Mouse (Mus musculus) limb, embryonic 12.5 days (tissue): ENCODE measurements at regions not wholly inside any gene's neighbourhood (a gene's known extent, or its start where the extent isn't known, plus 50 kb on each side); places are given as distances from the start of the nearest gene placed in this dataset.

Experiments
- ATAC-seq: fragments of 200-750 bp; cut with Nextera tagmentation; 2 replicates; pipeline ENCODE4 v1.8.0; 2017; ENCODE audit warnings: low read depth, moderate TSS enrichment; ENCODE audit not compliant: insufficient number of reproducible peaks, insufficient read depth, low FRiP score, low TSS enrichment
- H3K27ac ChIP-seq: fragments of 300-500 bp; sonication (generic); 2 replicates; pipeline ENCODE4 v1.5.1; 2016; ENCODE audit warnings: mild to moderate bottlenecking, moderate library complexity
- H3K27me3 ChIP-seq: fragments of 300-500 bp; sonication (generic); 2 replicates; pipeline ENCODE4 v1.6.1; 2016; ENCODE audit warnings: mild to moderate bottlenecking, moderate library complexity
- H3K36me3 ChIP-seq: fragments of 300-500 bp; sonication (generic); 2 replicates; pipeline ENCODE4 v1.6.1; 2016; ENCODE audit warnings: mild to moderate bottlenecking, moderate library complexity
- H3K4me1 ChIP-seq: fragments of 300-500 bp; sonication (generic); replicated peaks from 2 replicates; pipeline ENCODE4 v1.6.1; 2016
- H3K4me2 ChIP-seq: fragments of 300-500 bp; sonication (generic); 2 replicates; pipeline ENCODE4 v1.6.1; 2016; ENCODE audit warnings: mild to moderate bottlenecking, moderate library complexity
- H3K4me3 ChIP-seq: fragments of 300-500 bp; sonication (generic); replicated peaks from 2 replicates; pipeline ENCODE4 v1.5.1; 2016; ENCODE audit warnings: mild to moderate bottlenecking
- H3K9ac ChIP-seq: fragments of 300-500 bp; sonication (generic); replicated peaks from 2 replicates; pipeline ENCODE4 v1.6.1; 2016; ENCODE audit warnings: mild to moderate bottlenecking, moderate library complexity
- H3K9me3 ChIP-seq: fragments of 300-500 bp; sonication (generic); 2 replicates; pipeline ENCODE4 v1.6.1; 2016; ENCODE audit warnings: mild to moderate bottlenecking, moderate library complexity
- WGBS: fragments of 180-500 bp; shearing (Covaris S2); methylation state at CpG from one replicate; pipeline ENCODE4 v1.1.7; 2016; 5-methylcytosine and 5-hydroxymethylcytosine counted together

DNA sequence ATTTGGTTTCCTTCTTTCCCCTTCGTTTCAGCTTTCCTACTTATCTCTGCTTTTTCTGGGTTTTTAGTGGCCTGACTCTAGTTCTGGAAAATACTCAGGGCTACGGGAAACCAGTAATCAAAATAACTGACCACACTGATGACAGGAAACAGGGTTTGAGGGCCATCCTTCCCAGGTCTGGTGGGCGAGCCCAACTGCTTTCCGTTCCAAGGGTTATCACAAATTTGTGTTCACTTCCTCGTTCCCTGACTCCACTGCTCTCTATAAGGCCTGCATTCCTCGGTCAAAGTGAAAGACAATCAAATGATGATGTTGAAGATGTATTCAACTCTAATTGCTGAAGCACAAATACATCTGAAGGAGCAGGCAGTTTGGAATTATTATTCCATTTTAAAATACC, 305.1 kb upstream of the Trib2 start:
- WGBS = 79% methylated on average over 6 of the region's 6 CpGs
- H3K36me3 ChIP-seq = no peaks in the 10 kb centered on the region
- ATAC-seq = no peak

DNA sequence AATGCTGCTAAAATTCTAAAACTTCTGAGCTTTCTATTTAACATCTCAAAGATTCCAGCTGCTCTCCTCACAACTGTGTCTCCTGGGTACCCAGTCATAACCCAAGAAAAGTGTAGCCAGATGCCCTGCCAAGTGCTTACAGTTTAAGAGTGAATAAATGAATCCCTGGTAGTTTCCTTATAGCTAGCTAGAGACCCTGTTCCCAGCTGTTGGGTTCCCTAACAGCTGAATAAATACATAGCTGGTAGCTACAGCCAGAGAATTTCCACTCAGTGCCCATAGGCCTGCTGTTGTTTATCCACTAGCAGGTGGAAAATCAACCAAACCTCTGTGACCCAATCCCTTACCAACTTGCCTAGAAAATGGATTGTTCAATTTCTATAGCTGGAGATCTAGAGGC, 302.0 kb upstream of the Trib2 start:
- Histone ChIP-seq H3K4me3 (no peak overlapping the region), H3K4me2 (no peak overlapping the region), H3K9me3 (no peaks in the 10 kb centered on the region), H3K4me1 (no peaks in the 10 kb centered on the region), H3K27ac (no peak overlapping the region), H3K36me3 (no peaks in the 10 kb centered on the region), H3K9ac (no peak overlapping the region), H3K27me3 (no peaks in the 10 kb centered on the region)
- no peak for ATAC-seq

More for the DNA sequence above, 305.1 kb upstream of the Trib2 start:
- Histone ChIP-seq H3K4me3 (no peak overlapping the region), H3K27ac (no peak overlapping the region), H3K4me1 (no peaks in the 10 kb centered on the region), H3K9me3 (no peaks in the 10 kb centered on the region), H3K4me2 (no peak overlapping the region), H3K27me3 (no peaks in the 10 kb centered on the region), H3K9ac (no peak overlapping the region)

DNA sequence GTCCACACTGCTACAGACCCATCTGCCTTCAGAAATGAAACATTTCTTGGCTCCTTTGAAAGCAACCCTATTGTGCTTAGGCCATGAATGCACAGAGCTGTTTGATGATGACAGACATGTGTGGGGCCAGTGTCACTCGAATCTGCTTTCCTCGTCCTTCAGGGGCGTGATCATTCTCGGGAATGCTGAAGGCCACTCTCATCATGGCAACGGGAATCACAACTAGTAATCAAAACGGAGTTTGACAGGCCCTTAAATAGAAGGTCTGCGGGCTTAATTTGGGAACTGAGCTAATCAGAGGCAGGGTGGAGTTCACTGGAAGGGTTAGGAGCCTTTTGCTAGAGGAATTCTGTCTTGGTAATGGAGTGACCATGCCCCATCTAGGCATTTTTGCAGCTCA, 290.2 kb upstream of the Trib2 start:
- H3K27ac ChIP-seq = no peak overlapping the region
- no peak overlapping the region for H3K9ac ChIP-seq
- H3K4me1 ChIP-seq = no peaks in the 10 kb centered on the region
- H3K4me3 ChIP-seq = no peak overlapping the region
- ATAC-seq = no peak
- no peaks in the 10 kb centered on the region for H3K9me3 ChIP-seq
- no peak overlapping the region for H3K4me2 ChIP-seq
- no peaks in the 10 kb centered on the region for H3K27me3 ChIP-seq
- H3K36me3 ChIP-seq = no peaks in the 10 kb centered on the region
- 81% methylated on average over 7 of the region's 7 CpGs for WGBS

DNA sequence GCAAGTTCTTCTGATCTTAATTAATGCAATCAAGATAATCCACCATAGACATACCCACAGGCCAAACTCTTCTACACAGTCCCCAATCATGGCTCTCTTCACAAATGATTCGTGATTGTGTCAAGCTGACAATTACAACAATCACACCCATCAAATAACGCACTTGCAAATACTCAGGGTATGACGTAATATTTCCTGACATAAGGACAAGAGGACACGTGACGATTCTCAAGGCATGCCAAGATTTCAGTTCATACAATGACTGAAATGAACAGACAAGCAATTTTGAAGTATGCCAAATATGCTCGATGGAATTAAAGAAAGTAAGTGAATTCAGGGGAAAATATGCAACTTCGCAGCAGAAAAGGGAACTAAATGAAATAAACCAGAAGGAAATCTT, 282.1 kb upstream of the Trib2 start:
- Histone ChIP-seq H3K9me3 (no peaks in the 10 kb centered on the region), H3K27me3 (no peaks in the 10 kb centered on the region), H3K4me3 (no peak overlapping the region), H3K27ac (no peak overlapping the region), H3K9ac (no peak overlapping the region), H3K4me1 (no peaks in the 10 kb centered on the region), H3K36me3 (no peaks in the 10 kb centered on the region), H3K4me2 (no peak overlapping the region)
- no peak for ATAC-seq
- 92% methylated on average over 7 of the region's 7 CpGs for WGBS

DNA sequence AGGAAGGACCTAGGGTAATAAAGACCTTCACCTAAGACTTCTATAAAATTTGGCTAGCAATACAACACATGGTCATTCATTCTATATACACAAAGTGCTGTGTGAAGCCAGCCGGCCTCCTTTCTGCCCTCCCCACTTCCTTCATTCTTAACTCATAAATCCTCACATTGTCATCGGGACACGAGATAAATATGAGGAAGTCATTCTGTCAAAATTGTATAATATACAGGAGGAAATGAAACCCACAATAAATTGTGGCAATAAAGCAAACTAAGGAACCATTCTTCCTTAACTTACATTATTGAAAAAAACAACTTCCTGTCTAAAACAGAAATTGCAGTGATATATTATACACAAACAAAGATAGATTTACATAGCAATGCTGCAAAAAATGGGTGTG, 275.9 kb upstream of the Trib2 start:
- no peaks in the 10 kb centered on the region for H3K9me3 ChIP-seq
- no peaks in the 10 kb centered on the region for H3K4me1 ChIP-seq
- no peaks in the 10 kb centered on the region for H3K27me3 ChIP-seq
- ATAC-seq = no peak
- no peaks in the 10 kb centered on the region for H3K36me3 ChIP-seq
- H3K9ac ChIP-seq = no peak overlapping the region
- H3K4me2 ChIP-seq = no peak overlapping the region
- H3K27ac ChIP-seq = no peak overlapping the region
- 80% methylated on average over 3 of the region's 3 CpGs for WGBS
- no peak overlapping the region for H3K4me3 ChIP-seq

DNA sequence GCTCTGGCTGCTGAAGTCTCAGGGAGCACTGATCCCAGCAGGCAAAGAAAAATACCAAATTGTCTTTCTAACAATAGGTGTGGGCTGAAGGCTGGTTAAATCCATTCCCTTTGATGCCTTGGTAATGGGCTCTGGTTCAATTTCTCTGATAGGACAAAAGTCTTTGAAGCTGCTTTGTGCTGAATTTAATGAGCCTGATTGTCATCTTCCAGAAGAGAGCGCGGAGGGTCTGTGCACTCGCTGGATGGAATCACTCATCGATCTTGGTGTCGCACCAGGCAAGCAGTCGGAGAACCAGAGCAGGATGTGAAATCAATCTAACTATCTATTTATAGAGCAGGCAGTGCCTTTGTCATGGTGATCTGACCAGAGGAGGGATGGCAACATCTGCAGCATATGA, 274.6 kb upstream of the Trib2 start:
- H3K9ac ChIP-seq = no peak overlapping the region
- H3K36me3 ChIP-seq = no peaks in the 10 kb centered on the region
- no peak overlapping the region for H3K4me2 ChIP-seq
- no peak overlapping the region for H3K27ac ChIP-seq
- no peaks in the 10 kb centered on the region for H3K9me3 ChIP-seq
- H3K4me3 ChIP-seq = no peak overlapping the region
- ATAC-seq = no peak
- H3K4me1 ChIP-seq = no peaks in the 10 kb centered on the region
- 51% methylated on average over 6 of the region's 6 CpGs for WGBS
- no peaks in the 10 kb centered on the region for H3K27me3 ChIP-seq

DNA sequence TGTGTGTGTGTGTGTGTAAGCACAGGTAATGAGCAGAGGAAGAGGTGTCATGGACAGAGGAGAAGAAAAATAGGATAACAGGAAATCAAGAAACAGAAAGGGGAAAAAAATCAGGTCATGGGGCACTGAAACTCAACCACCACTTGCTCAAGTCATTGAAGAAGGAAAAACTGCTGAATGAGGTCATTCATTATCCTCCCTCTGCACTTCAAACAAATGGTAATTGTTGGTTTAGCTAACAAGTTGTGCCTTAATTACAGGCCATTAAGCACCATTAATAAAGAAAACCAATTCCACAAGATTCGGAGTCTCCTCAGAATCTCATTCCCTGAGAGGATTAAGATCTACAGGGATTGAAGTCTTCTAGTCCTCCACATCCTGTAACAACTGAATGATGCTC, 266.5 kb upstream of the Trib2 start:
- Histone ChIP-seq H3K4me2 (no peak overlapping the region), H3K27ac (no peak overlapping the region), H3K9ac (no peak overlapping the region), H3K9me3 (no peaks in the 10 kb centered on the region), H3K27me3 (no peaks in the 10 kb centered on the region), H3K36me3 (no peaks in the 10 kb centered on the region), H3K4me1 (no peaks in the 10 kb centered on the region), H3K4me3 (no peak overlapping the region)
- no peak for ATAC-seq
- 24% methylated on average over 1 of the region's 1 CpGs for WGBS

DNA sequence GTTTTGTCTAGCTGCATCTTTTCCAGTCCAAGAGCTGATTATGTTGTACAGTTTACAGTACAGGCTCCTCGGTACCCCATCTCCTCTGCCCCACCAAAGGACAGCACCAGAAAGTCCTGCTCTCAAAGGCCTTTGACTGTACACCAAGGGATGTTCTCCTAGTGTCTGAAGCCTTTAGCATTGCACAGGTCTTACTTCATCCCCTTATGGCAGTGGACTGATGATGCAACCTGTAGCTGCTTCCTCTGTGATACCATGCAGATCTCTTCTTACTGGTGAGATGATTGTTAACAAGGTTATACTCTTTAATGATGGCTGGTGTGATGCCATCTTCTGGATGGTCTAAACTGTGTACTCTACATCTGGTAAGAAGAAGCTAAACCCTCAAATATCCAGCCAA, 260.5 kb upstream of the Trib2 start:
- Histone ChIP-seq H3K4me2 (no peak overlapping the region), H3K4me3 (no peak overlapping the region), H3K9me3 (no peaks in the 10 kb centered on the region), H3K36me3 (no peaks in the 10 kb centered on the region), H3K9ac (no peak overlapping the region), H3K27me3 (no peaks in the 10 kb centered on the region), H3K27ac (no peak overlapping the region), H3K4me1 (no peaks in the 10 kb centered on the region)
- no peak for ATAC-seq
- 97% methylated on average over 1 of the region's 1 CpGs for WGBS

DNA sequence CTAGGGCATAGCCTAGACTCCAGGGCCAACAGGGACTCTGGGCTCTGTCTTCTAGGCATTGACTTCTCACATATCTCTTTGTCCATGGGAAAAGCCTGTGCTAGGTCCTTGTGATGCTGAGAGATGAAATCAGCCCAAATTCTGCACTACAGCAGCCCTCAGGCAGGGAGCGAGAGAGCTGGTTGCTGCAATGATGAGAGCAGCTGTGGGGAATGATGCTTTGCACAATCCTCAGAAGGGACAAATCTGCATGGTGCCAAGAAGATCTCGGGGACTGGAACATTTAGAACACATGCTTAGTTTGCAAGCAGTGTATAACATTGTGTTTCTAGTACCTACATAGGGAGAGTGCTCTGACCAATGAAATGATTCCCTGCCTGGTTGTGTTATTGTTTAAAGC, 259.2 kb upstream of the Trib2 start:
- no peak overlapping the region for H3K4me3 ChIP-seq
- WGBS = 85% methylated on average over 2 of the region's 2 CpGs
- no peak overlapping the region for H3K4me2 ChIP-seq
- no peak overlapping the region for H3K9ac ChIP-seq
- H3K9me3 ChIP-seq = no peaks in the 10 kb centered on the region
- H3K36me3 ChIP-seq = no peaks in the 10 kb centered on the region
- no peaks in the 10 kb centered on the region for H3K27me3 ChIP-seq
- H3K27ac ChIP-seq = no peak overlapping the region
- ATAC-seq = no peak
- no peaks in the 10 kb centered on the region for H3K4me1 ChIP-seq

DNA sequence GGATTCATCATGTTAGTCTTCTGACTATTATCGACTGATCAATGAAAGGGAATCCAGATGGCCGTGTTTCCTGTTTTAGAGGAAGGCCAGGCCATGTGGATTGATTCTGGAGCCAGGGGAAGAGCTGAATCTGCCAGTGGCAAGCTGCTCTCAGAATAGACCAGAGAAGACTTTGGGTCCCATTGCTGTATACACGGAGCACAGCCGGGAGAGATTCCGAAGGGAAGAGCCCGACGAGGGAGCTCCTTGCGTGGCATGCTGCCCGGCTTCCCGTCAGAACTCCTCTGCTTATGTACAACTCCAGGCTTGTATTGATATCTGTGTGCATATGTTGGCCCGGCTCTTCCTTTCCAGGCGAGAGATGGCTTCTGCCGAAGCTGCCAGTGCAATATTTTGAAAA, 252.2 kb upstream of the Trib2 start:
- H3K4me3 ChIP-seq = no peak overlapping the region
- H3K27me3 ChIP-seq = no peaks in the 10 kb centered on the region
- no peak for ATAC-seq
- H3K9ac ChIP-seq = no peak overlapping the region
- no peaks in the 10 kb centered on the region for H3K9me3 ChIP-seq
- 89% methylated on average over 13 of the region's 13 CpGs for WGBS
- H3K36me3 ChIP-seq = no peaks in the 10 kb centered on the region
- H3K4me1 ChIP-seq = no peaks in the 10 kb centered on the region
- no peak overlapping the region for H3K4me2 ChIP-seq
- H3K27ac ChIP-seq = no peak overlapping the region

DNA sequence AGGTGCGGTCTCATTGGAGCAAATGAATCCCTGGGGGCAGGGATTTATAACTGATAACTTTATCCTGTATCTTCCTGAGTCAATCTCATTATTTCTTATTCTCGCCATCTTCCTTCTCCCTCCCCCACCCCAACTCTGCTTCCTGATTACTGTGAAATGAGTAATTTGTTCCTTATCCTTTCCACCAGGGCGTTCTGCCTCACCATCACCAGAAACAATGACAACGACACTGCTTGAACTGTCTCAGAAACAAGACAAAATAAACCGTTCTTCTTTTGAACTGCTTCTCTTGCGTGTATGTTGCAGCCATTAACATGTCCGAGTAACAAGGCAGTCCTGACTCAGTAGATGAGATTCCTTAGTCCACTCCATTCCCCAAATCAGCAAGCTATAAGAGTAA, 246.0 kb upstream of the Trib2 start:
- Histone ChIP-seq H3K4me2 (no peak overlapping the region), H3K4me1 (no peaks in the 10 kb centered on the region), H3K27me3 (no peaks in the 10 kb centered on the region), H3K4me3 (no peak overlapping the region), H3K36me3 (no peaks in the 10 kb centered on the region), H3K9ac (no peak overlapping the region), H3K9me3 (no peaks in the 10 kb centered on the region), H3K27ac (no peak overlapping the region)
- WGBS = 88% methylated on average over 7 of the region's 7 CpGs
- ATAC-seq = no peak

DNA sequence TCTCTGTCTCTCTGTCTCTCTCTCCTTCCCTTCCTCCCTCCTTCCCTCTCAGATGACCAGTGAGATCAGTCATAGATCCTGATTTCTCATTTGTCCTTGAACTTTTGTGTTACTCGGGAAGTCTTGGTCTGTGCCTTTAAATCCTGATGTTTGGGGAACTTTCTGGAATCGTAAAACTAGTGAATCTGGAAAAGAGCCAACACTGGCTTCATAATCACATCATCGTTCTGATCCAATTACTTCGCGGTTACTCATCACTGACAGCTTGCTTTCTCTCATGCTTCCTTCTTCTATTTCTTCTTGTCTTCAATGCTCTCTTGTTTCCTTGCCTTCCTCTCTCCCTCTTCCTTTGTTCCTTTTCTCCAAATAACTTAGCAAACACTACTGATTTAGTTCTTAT, 243.7 kb upstream of the Trib2 start:
- H3K4me3 ChIP-seq = no peak overlapping the region
- no peaks in the 10 kb centered on the region for H3K36me3 ChIP-seq
- ATAC-seq = no peak
- WGBS = 62% methylated on average over 5 of the region's 5 CpGs
- H3K27ac ChIP-seq = no peak overlapping the region
- H3K9ac ChIP-seq = no peak overlapping the region
- H3K27me3 ChIP-seq = no peaks in the 10 kb centered on the region
- H3K9me3 ChIP-seq = no peaks in the 10 kb centered on the region
- peaks cover 13% of the 10 kb centered on the region for H3K4me1 ChIP-seq
- H3K4me2 ChIP-seq = no peak overlapping the region

DNA sequence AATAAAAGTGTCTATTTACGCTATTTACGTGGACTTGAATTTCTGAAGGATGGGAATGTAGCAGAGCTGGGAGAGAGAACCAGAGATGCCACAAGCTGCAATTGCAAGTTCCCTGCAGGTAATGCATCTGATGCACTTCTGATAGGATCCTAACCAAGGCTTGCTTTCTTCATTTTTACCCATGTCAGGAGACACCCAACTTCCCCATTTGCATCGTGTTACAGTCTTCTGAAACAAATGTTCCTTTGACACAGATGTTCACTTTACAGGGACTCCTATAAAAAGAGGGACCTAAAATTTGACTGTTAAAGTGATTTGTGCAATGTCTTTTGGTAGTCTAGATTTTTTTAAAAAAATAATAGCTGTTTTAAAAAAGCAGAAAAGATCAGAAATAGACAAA, 241.5 kb upstream of the Trib2 start:
- H3K27me3 ChIP-seq = no peaks in the 10 kb centered on the region
- no peak overlapping the region for H3K27ac ChIP-seq
- WGBS = 74% methylated on average over 3 of the region's 3 CpGs
- peaks cover 35% of the 10 kb centered on the region for H3K4me1 ChIP-seq
- no peak overlapping the region for H3K4me2 ChIP-seq
- H3K36me3 ChIP-seq = no peaks in the 10 kb centered on the region
- no peak overlapping the region for H3K4me3 ChIP-seq
- no peak overlapping the region for H3K9ac ChIP-seq
- no peaks in the 10 kb centered on the region for H3K9me3 ChIP-seq
- ATAC-seq = no peak
